Mouse (Mus musculus): ENCODE results near the gene Igfals. TPM values are rescaled to one million over a fixed set of nuclear protein-coding genes. Genes with fewer than 3 reads are reported as not detected.

Igfals gene
- polyA plus RNA-seq, 1 experiment: 9.0 TPM

GRCm38 (mm10) chr17:24874989-24875388 lies 9.2 kb downstream of the Igfals start:
- no peak for DNase-seq
- TF ChIP-seq POLR2A (IDR thresholded peaks at IDR 0.05; ENCODE audit: control insufficient read depth, extremely low read depth, insufficient read depth, low read length, poor library complexity): no peak
- TF ChIP-seq CTCF (IDR thresholded peaks at IDR 0.05; ENCODE audit: borderline replicate concordance, control insufficient read depth, extremely low read depth, insufficient read depth, low read length, poor library complexity): no peak
- Histone ChIP-seq H3K4me1 (replicated peaks; ENCODE audit: control insufficient read depth, insufficient read depth, low read length) (no peaks in the 10 kb centered on the region; the same call in 1 of the 2 replicates), H3K27ac (ENCODE audit: control insufficient read depth, insufficient read depth, low read length) (no peak overlapping the region), H3K27me3 (ENCODE audit: control insufficient read depth, insufficient read depth, low read length) (no peaks in the 10 kb centered on the region), H3K4me3 (ENCODE audit: control insufficient read depth, insufficient read depth, low read length) (no peak overlapping the region), H3K36me3 (ENCODE audit: control insufficient read depth, insufficient read depth, low read length) (no peaks in the 10 kb centered on the region)
- WGBS: 92% methylated on average over 8 of the region's 8 CpGs

DNA sequence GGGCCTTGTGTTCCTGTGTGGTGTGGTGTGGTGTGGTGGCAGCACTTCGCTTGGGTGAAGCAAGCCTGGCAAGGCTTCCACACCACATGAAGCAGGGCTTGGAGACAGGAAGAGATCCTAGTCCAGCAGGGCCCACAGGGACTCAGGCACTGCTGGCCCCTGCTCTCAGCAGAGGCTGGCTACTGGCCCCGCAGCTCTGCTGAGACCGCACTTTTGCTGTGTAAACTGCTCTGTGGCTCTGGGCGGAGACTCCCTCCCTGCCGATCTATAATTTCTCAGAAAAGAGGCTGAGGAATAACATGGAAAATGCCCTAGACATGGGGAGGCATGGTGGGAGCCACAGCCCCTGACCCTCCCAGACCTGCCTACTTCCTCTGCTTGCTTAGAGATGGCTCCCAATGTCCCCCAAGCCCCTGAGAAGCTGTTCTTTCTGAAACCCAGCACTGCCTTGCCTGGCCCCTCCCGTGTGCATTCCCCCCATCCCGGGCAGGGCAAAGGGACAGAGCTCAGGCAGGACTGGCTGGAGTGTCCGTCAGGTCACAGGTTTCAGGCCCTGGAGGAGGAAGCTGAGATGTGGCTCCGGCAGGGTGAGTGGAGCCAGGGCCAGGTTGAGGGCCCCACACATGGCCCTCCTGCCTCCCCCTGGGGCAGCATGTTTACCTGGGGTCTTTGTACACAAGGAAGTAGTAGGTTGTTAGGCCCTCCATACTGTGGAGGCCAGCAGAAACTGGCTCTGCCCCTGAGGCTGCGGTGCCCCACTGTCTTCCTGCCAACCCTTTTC lies 11.7 kb downstream of the Igfals start:
- Histone ChIP-seq H3K27me3 (ENCODE audit: control insufficient read depth, insufficient read depth, low read length) (no peaks in the 10 kb centered on the region), H3K27ac (ENCODE audit: control insufficient read depth, insufficient read depth, low read length) (no peak overlapping the region), H3K4me3 (ENCODE audit: control insufficient read depth, insufficient read depth, low read length) (no peak overlapping the region), H3K36me3 (ENCODE audit: control insufficient read depth, insufficient read depth, low read length) (peaks cover under 1% of the 10 kb centered on the region; the same call in 1 of the 2 replicates), H3K4me1 (replicated peaks; ENCODE audit: control insufficient read depth, insufficient read depth, low read length) (no peaks in the 10 kb centered on the region; the same call in 1 of the 2 replicates)
- no peak for TF ChIP-seq CTCF (IDR thresholded peaks at IDR 0.05; ENCODE audit: borderline replicate concordance, control insufficient read depth, extremely low read depth, insufficient read depth, low read length, poor library complexity)
- TF ChIP-seq POLR2A (IDR thresholded peaks at IDR 0.05; ENCODE audit: control insufficient read depth, extremely low read depth, insufficient read depth, low read length, poor library complexity): no peak
- no peak for DNase-seq
- 80% methylated on average over 10 of the region's 10 CpGs for WGBS

DNA sequence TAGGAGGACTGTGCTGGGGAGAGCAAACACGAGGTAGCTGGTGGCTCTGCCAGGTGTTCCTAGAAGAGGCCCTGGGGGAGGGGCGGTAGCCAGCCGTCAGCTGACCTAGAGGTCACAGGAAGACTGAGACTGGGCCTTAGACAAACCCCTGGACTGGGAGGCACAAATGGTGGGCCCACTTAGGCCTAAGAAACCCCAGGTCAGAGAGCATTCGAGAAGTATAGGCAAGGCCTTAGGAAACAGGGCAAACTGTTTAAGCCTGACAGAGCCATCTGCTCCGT lies 12.3 kb downstream of the Igfals start:
- Histone ChIP-seq H3K36me3 (ENCODE audit: control insufficient read depth, insufficient read depth, low read length) (peaks cover 6% of the 10 kb centered on the region; the same call in 1 of the 2 replicates), H3K27me3 (ENCODE audit: control insufficient read depth, insufficient read depth, low read length) (no peaks in the 10 kb centered on the region), H3K4me3 (ENCODE audit: control insufficient read depth, insufficient read depth, low read length) (no peak overlapping the region), H3K27ac (ENCODE audit: control insufficient read depth, insufficient read depth, low read length) (no peak overlapping the region), H3K4me1 (replicated peaks; ENCODE audit: control insufficient read depth, insufficient read depth, low read length) (no peaks in the 10 kb centered on the region; the same call in 1 of the 2 replicates)
- WGBS: 67% methylated on average over 5 of the region's 5 CpGs
- peak; percentile 48 for DNase-seq
- TF ChIP-seq CTCF (IDR thresholded peaks at IDR 0.05; ENCODE audit: borderline replicate concordance, control insufficient read depth, extremely low read depth, insufficient read depth, low read length, poor library complexity): no peak
- no peak for TF ChIP-seq POLR2A (IDR thresholded peaks at IDR 0.05; ENCODE audit: control insufficient read depth, extremely low read depth, insufficient read depth, low read length, poor library complexity)

GRCm38 (mm10) chr17:24878531-24878930 lies 12.7 kb downstream of the Igfals start:
- H3K4me3 ChIP-seq (ENCODE audit: control insufficient read depth, insufficient read depth, low read length): no peak overlapping the region
- DNase-seq: no peak
- no peak overlapping the region for H3K27ac ChIP-seq (ENCODE audit: control insufficient read depth, insufficient read depth, low read length)
- H3K27me3 ChIP-seq (ENCODE audit: control insufficient read depth, insufficient read depth, low read length): no peaks in the 10 kb centered on the region
- TF ChIP-seq POLR2A (IDR thresholded peaks at IDR 0.05; ENCODE audit: control insufficient read depth, extremely low read depth, insufficient read depth, low read length, poor library complexity) (no peak), CTCF (IDR thresholded peaks at IDR 0.05; ENCODE audit: borderline replicate concordance, control insufficient read depth, extremely low read depth, insufficient read depth, low read length, poor library complexity) (no peak)
- 84% methylated on average over 8 of the region's 8 CpGs for WGBS
- peaks cover 7% of the 10 kb centered on the region; the same call in 1 of the 2 replicates for H3K36me3 ChIP-seq (ENCODE audit: control insufficient read depth, insufficient read depth, low read length)
- no peaks in the 10 kb centered on the region; the same call in 1 of the 2 replicates for H3K4me1 ChIP-seq (replicated peaks; ENCODE audit: control insufficient read depth, insufficient read depth, low read length)

GRCm38 (mm10) chr17:24881738-24882440 lies 16.1 kb downstream of the Igfals start:
- WGBS: 52% methylated on average over 7 of the region's 7 CpGs
- H3K4me3 ChIP-seq (ENCODE audit: control insufficient read depth, insufficient read depth, low read length): no peak overlapping the region
- no peak for TF ChIP-seq POLR2A (IDR thresholded peaks at IDR 0.05; ENCODE audit: control insufficient read depth, extremely low read depth, insufficient read depth, low read length, poor library complexity)
- TF ChIP-seq CTCF (IDR thresholded peaks at IDR 0.05; ENCODE audit: borderline replicate concordance, control insufficient read depth, extremely low read depth, insufficient read depth, low read length, poor library complexity): peak; percentile 34; the same call in 1 of the 2 replicates
- peaks cover 7% of the 10 kb centered on the region; the same call in 1 of the 2 replicates for H3K36me3 ChIP-seq (ENCODE audit: control insufficient read depth, insufficient read depth, low read length)
- DNase-seq: peak; percentile 40
- H3K27ac ChIP-seq (ENCODE audit: control insufficient read depth, insufficient read depth, low read length): no peak overlapping the region
- peaks cover 7% of the 10 kb centered on the region for H3K4me1 ChIP-seq (replicated peaks; ENCODE audit: control insufficient read depth, insufficient read depth, low read length)
- H3K27me3 ChIP-seq (ENCODE audit: control insufficient read depth, insufficient read depth, low read length): no peaks in the 10 kb centered on the region

- WGBS: 93% methylated on average over 6 of the region's 6 CpGs
Observed at GRCm38 (mm10) chr17:24884391-24884790, 18.6 kb downstream of the Igfals start.

More at GRCm38 (mm10) chr17:24884391-24884790, 18.6 kb downstream of the Igfals start:
- Histone ChIP-seq H3K36me3 (ENCODE audit: control insufficient read depth, insufficient read depth, low read length) (peaks cover 10% of the 10 kb centered on the region; the same call in 1 of the 2 replicates), H3K4me3 (ENCODE audit: control insufficient read depth, insufficient read depth, low read length) (no peak overlapping the region), H3K27ac (ENCODE audit: control insufficient read depth, insufficient read depth, low read length) (no peak overlapping the region), H3K4me1 (replicated peaks; ENCODE audit: control insufficient read depth, insufficient read depth, low read length) (peaks cover 16% of the 10 kb centered on the region), H3K27me3 (ENCODE audit: control insufficient read depth, insufficient read depth, low read length) (no peaks in the 10 kb centered on the region)
- TF ChIP-seq POLR2A (IDR thresholded peaks at IDR 0.05; ENCODE audit: control insufficient read depth, extremely low read depth, insufficient read depth, low read length, poor library complexity) (no peak), CTCF (IDR thresholded peaks at IDR 0.05; ENCODE audit: borderline replicate concordance, control insufficient read depth, extremely low read depth, insufficient read depth, low read length, poor library complexity) (no peak)
- no peak for DNase-seq
